Mouse (Mus musculus) left cerebral cortex, adult 8-10 months (tissue): ENCODE data around the gene Zdhhc17. TPM values are rescaled to one million over a fixed set of nuclear protein-coding genes. Genes with fewer than 3 reads are reported as not detected.
A peak's percentile ranks its signal among the peaks of the same experiment; 100 is the strongest.

Experiments
- DNase-seq, 2 experiments: peaks; one replicate each; pipeline ENCODE4 v3.0.0; 2022; ENCODE audit warnings: low spot score in 2 of 2
- total RNA-seq, 4 experiments: library from RNA; stranded (reverse); gene quantifications; 2 replicates each; pipeline ENCODE4 v1.2.4; 2022

Gene Zdhhc17
- total RNA-seq, 4 experiments from 2014 or later, result 117 to 128 (median 122) TPM

- no peak for DNase-seq
Observed at GRCm38 (mm10) chr10:110921890-110922289, 88.0 kb downstream of the Zdhhc17 start.

- no peak for DNase-seq
Observed at GRCm38 (mm10) chr10:110920368-110920950, 89.5 kb downstream of the Zdhhc17 start.

GRCm38 (mm10) chr10:110919531-110920343 lies 90.2 kb downstream of the Zdhhc17 start, which contains the start of gene Csrp2:
Gene Csrp2, plus strand, starts transcription at chr10:110919789.
- peak; percentile 47 to 52 for DNase-seq

GRCm38 (mm10) chr10:110918414-110919391 lies 91.2 kb downstream of the Zdhhc17 start:
- no peak for DNase-seq

GRCm38 (mm10) chr10:110917521-110917920 lies 92.4 kb downstream of the Zdhhc17 start:
- DNase-seq, result no peak

GRCm38 (mm10) chr10:110916666-110917344 lies 93.1 kb downstream of the Zdhhc17 start:
- no peak for DNase-seq

- DNase-seq, result no peak
Observed at GRCm38 (mm10) chr10:110903862-110904261, 106.1 kb downstream of the Zdhhc17 start.

- no peak for DNase-seq
Observed at GRCm38 (mm10) chr10:110899744-110900501, 110.0 kb downstream of the Zdhhc17 start.

Other genes starting within 250 kb of the Zdhhc17 start
- 10 to 100 TPM in 1 of 4 experiments, 1 to 10 TPM in 3; 5.6 to 10.2 (median 8.4) TPM for gene Csrp2, start 90.4 kb downstream of the Zdhhc17 start, total RNA-seq
- gene Osbpl8, start 154.6 kb upstream of the Zdhhc17 start, total RNA-seq, result 100 to 1,000 TPM in 1 of 4 experiments, 10 to 100 TPM in 3; 78.0 to 100 (median 84.6) TPM